Comparison of ENCODE assay signal across 22 mouse cellular contexts in the genomic region with DNA sequence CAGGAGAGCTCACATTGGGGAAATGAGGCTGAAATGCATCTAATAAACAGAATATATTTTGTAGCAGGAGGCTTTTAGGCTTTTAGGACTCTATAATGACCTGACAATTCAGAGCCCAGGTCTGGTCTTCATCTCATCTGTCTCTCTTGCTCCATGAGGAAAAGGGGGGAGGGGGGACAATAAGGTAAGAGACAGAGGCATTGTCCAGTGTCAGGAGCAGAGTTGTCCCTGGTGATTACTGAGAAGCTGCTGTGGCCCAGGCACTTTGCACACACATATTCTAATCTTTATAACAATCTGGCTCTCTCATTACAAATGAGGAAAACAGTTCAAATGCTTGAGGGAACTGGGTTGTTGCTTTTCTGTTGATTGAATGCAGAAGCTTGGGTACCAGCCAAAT.
DNase-seq lines count a peak whose midpoint lies in the region; ATAC-seq lines count a peak whose summit lies in the region.
"Had no signal": no experiment of that assay in that cellular context is flagged by ENCODE, and none has a peak within 500 bp of the region (broad histone marks: within the 10 kb centered on the region; RNA-seq: fewer than 3 reads in every experiment).

No protein-coding gene starts in this region.

- ATAC-seq in embryonic facial prominence, embryonic 12.5 days (ENCODE audit: insufficient number of reproducible peaks, insufficient read depth, low FRiP score, low TSS enrichment): peak; percentile 41; the same call in 1 of the 2 replicates
- peak; percentile 71 for ATAC-seq in limb, embryonic 13.5 days (ENCODE audit: low FRiP score, low read depth)
- ATAC-seq: activated CD4-positive, CD25-positive, alpha-beta regulatory T cell, adult 4 months; forebrain, embryonic 14.5 days; intestine, embryonic 16.5 days; Patski had no signal

- H3K9ac ChIP-seq in embryonic facial prominence, embryonic 12.5 days: no peak overlapping the region
- H3K9ac ChIP-seq in limb, embryonic 13.5 days: no peak overlapping the region
- H3K9ac ChIP-seq: heart, embryonic 12.5 days; hindbrain, embryonic 14.5 days had no signal

- peaks cover 17% of the 10 kb centered on the region; the same call in 1 of the 2 replicates for H3K4me1 ChIP-seq in embryonic facial prominence, embryonic 12.5 days
- H3K4me1 ChIP-seq in limb, embryonic 13.5 days: peaks cover 22% of the 10 kb centered on the region
- H3K4me1 ChIP-seq: heart, embryonic 12.5 days; hindbrain, embryonic 10.5 days had no signal

- peak overlapping the region; percentile 78; the same call in 1 of the 2 replicates for H3K27ac ChIP-seq in embryonic facial prominence, embryonic 12.5 days
- H3K27ac ChIP-seq in limb, embryonic 13.5 days: no peak overlapping the region; the same call in 1 of the 2 replicates
- H3K27ac ChIP-seq: heart, adult 2 months; hindbrain, embryonic 10.5 days; hindbrain, embryonic 14.5 days had no signal

- no peaks in the 10 kb centered on the region for H3K36me3 ChIP-seq in embryonic facial prominence, embryonic 12.5 days
- H3K36me3 ChIP-seq in limb, embryonic 13.5 days: no peaks in the 10 kb centered on the region
- H3K36me3 ChIP-seq: heart, embryonic 12.5 days; hindbrain, embryonic 10.5 days had no signal

- H3K27me3 ChIP-seq in embryonic facial prominence, embryonic 12.5 days: no peaks in the 10 kb centered on the region
- H3K27me3 ChIP-seq in limb, embryonic 13.5 days: no peaks in the 10 kb centered on the region
- H3K27me3 ChIP-seq: CH12.LX; heart, embryonic 12.5 days; Patski had no signal

- H3K4me3 ChIP-seq in embryonic facial prominence, embryonic 12.5 days: no peak overlapping the region
- H3K4me3 ChIP-seq in limb, embryonic 13.5 days: no peak overlapping the region
- H3K4me3 ChIP-seq: heart, adult 2 months; heart, embryonic 12.5 days; hindbrain, embryonic 10.5 days had no signal

- no peak overlapping the region for H3K4me2 ChIP-seq in embryonic facial prominence, embryonic 12.5 days (replicated peaks)
- peak overlapping the region; percentile 14; the same call in 1 of the 2 replicates for H3K4me2 ChIP-seq in limb, embryonic 13.5 days (replicated peaks)
- H3K4me2 ChIP-seq: heart, embryonic 12.5 days; hindbrain, embryonic 14.5 days had no signal

- peak; percentile 39 for DNase-seq in embryo, embryonic 11 days
- DNase-seq in embryo, embryonic 10 days (ENCODE audit: low spot score): no peak
- peak; percentile 59 for DNase-seq in forelimb bud, embryonic 11.5 days (ENCODE audit: low read depth, low spot score)
- DNase-seq in spleen, postnatal 4 days (ENCODE audit: low spot score in 2 of 2): no peak
- no peak for DNase-seq in frontal cortex, adult 2 months (ENCODE audit: extremely low spot score in 1 of 2, low spot score in 1 of 2)
- no peak for DNase-seq in layer of hippocampus, adult 9-10 months (ENCODE audit: low spot score)
- DNase-seq: adrenal gland, postnatal 14 days; cerebellum, adult 11-12 months; cerebellum, adult 9-10 months; cerebellum, postnatal 25 days; gastrocnemius, postnatal 14 days; heart, adult 2 months had no signal

- H3K9me3 ChIP-seq in embryonic facial prominence, embryonic 12.5 days: no peaks in the 10 kb centered on the region
- H3K9me3 ChIP-seq in limb, embryonic 13.5 days: no peaks in the 10 kb centered on the region
- H3K9me3 ChIP-seq: heart, embryonic 12.5 days; hindbrain, embryonic 10.5 days had no signal

Comparison
In these comparisons a context has a peak if more than half of its experiments do, and no peak if none do; other contexts are left out.
1. DNase-seq: peak in embryo, embryonic 11 days (single experiment) and forelimb bud, embryonic 11.5 days (single experiment); none in embryo, embryonic 10 days (single experiment), spleen, postnatal 4 days (0 of 2), frontal cortex, adult 2 months (0 of 2) and layer of hippocampus, adult 9-10 months (single experiment).